Mouse (Mus musculus) spleen, adult 2 months (tissue): ENCODE measurements around the gene Trim29.

Experiments
- CTCF ChIP-seq: fragments of 200-500 bp; IDR thresholded peaks from 2 replicates; pipeline ENCODE4 v1.5.1; 2011; ENCODE audit warnings: mild to moderate bottlenecking, inconsistent platforms; ENCODE audit not compliant: insufficient read depth, insufficient read length, insufficient replicate concordance; ENCODE audit errors: extremely low read depth
- POLR2A ChIP-seq: fragments of 200-500 bp; IDR thresholded peaks from 2 replicates; pipeline ENCODE4 v1.6.1; 2011; ENCODE audit warnings: low read depth, low read length, inconsistent platforms

GRCm38 (mm10) chr9:43318661-43319060 lies 8.0 kb downstream of the Trim29 start:
- no peak for TF ChIP-seq CTCF
- TF ChIP-seq POLR2A: no peak
